Mouse (Mus musculus) embryonic stem cell, embryonic (primary cell): ENCODE data around the gene Sbk1.

Source experiments
- CTCF ChIA-PET, 4 experiments: fragments of 300-600 bp in 2 of 4; fragments of 350-600 bp in 2 of 4; sonication (Branson Sonifier 250); formaldehyde crosslinking; loops; one replicate each; lab custom pipeline; 2022; ENCODE audit warnings: inconsistent platforms in 2 of 4; lab: Charles Lee
- POLR2A ChIA-PET, 4 experiments: fragments of 300-600 bp in 2 of 4; fragments of 350-600 bp in 2 of 4; sonication (Branson Sonifier 250); formaldehyde crosslinking; loops; one replicate each; lab custom pipeline; 2022; ENCODE audit warnings: antibody characterized with exemption in 4 of 4, inconsistent platforms in 1 of 4; lab: Charles Lee

Gene Sbk1

GRCm38 (mm10) chr7:126332691-126333090 is 60.3 kb downstream of the Sbk1 start:
- ChIA-PET CTCF (interaction anchor here in 1 of 4 experiments (0.6 kb wide), 1 partner anchor 9 kb away, joined by 3 read pairs; no protein-coding TSS in a partner anchor), POLR2A (interaction anchor here in 2 of 4 experiments (0.6 to 1.3 kb wide), 3 partner anchors 16 to 55 kb away, joined by 3 to 5 read pairs (median 3); partner anchors contain the start of gene Spns1 (in 1 of the 2))

GRCm38 (mm10) chr7:126335556-126335955 is 63.1 kb downstream of the Sbk1 start:
- ChIA-PET CTCF (no interaction called here), POLR2A (interaction anchor here in 2 of 4 experiments (0.5 to 0.9 kb wide), 2 partner anchors 9 to 122 kb away, joined by 3 to 4 read pairs; no protein-coding TSS in a partner anchor)

GRCm38 (mm10) chr7:126338906-126339305 is 66.5 kb downstream of the Sbk1 start:
- CTCF ChIA-PET, result interaction anchor here in 3 of 4 experiments (0.6 to 3.1 kb wide), 9 partner anchors 9 to 612 kb away, joined by 3 to 9 read pairs (median 4); partner anchors contain the start of gene Spns1 (in 2 of the 3)
- POLR2A ChIA-PET, result interaction anchor here (0.7 to 2.3 kb wide), 26 partner anchors 9 to 1594 kb away, joined by 3 to 19 read pairs (median 4); partner anchors contain the start of genes Spns1 (in 2 of the 4), Eif3c (in 1 of the 4) and Sh2b1 (in 1 of the 4)

- CTCF ChIA-PET, result interaction anchor here in 3 of 4 experiments (0.6 to 3.1 kb wide), 9 partner anchors 9 to 611 kb away, joined by 3 to 9 read pairs (median 4); partner anchors contain the start of gene Spns1 (in 2 of the 3)
Observed at GRCm38 (mm10) chr7:126339521-126339971, 67.1 kb downstream of the Sbk1 start.

GRCm38 (mm10) chr7:126340206-126340618 is 67.8 kb downstream of the Sbk1 start:
- ChIA-PET CTCF (interaction anchor here in 3 of 4 experiments (0.6 to 3.1 kb wide), 6 partner anchors 8 to 588 kb away, joined by 3 to 9 read pairs (median 4); partner anchors contain the start of gene Spns1 (in 1 of the 3)), POLR2A (interaction anchor here (0.6 to 2.3 kb wide), 20 partner anchors 8 to 521 kb away, joined by 3 to 15 read pairs (median 4); partner anchors contain the start of gene Spns1 (in 2 of the 4))

More at GRCm38 (mm10) chr7:126339521-126339971, 67.1 kb downstream of the Sbk1 start:
- POLR2A ChIA-PET, result interaction anchor here (0.6 to 2.3 kb wide), 30 partner anchors 9 to 1593 kb away, joined by 3 to 19 read pairs (median 4); partner anchors contain the start of genes Spns1 (in 3 of the 4), Eif3c (in 1 of the 4) and Sh2b1 (in 1 of the 4)

- CTCF ChIA-PET, result interaction anchor here in 2 of 4 experiments (0.6 to 3.1 kb wide), 4 partner anchors 17 to 121 kb away, joined by 3 to 9 read pairs (median 3); partner anchors contain the start of gene Spns1 (in 1 of the 2)
- POLR2A ChIA-PET, result interaction anchor here in 1 of 4 experiments (0.8 to 2.3 kb wide), 4 partner anchors 10 to 33 kb away, joined by 4 to 15 read pairs (median 4); no protein-coding TSS in a partner anchor
Observed at GRCm38 (mm10) chr7:126340896-126341295, 68.5 kb downstream of the Sbk1 start.
